Mouse (Mus musculus) megakaryocyte, embryonic 14.5 days (primary cell): ENCODE results near the gene Galt.

Experiments used
- FLI1 ChIP-seq: IDR thresholded peaks from 2 replicates; pipeline ENCODE4 v1.6.1; 2012; ENCODE audit warnings: low read length, inconsistent platforms, mixed read lengths
- GATA1 ChIP-seq: IDR thresholded peaks from 3 replicates; pipeline ENCODE4 v1.6.1; 2012; ENCODE audit warnings: mixed read lengths, low read length, inconsistent platforms, borderline replicate concordance

GRCm38 (mm10) chr4:41759206-41759605 is 4.2 kb downstream of the Galt start:
- TF ChIP-seq FLI1 (no peak), GATA1 (no peak)
